Mouse (Mus musculus): ENCODE measurements around the gene Pard3b. TPM values are rescaled to one million over a fixed set of nuclear protein-coding genes. Genes with fewer than 3 reads are reported as not detected.
A peak's percentile ranks its signal among the peaks of the same experiment; 100 is the strongest.

The Pard3b gene
- total RNA-seq, 2 experiments from 2014 or later = 16.7 to 17.9 TPM

- DNase-seq = no peak
These were observed 448.8 kb downstream of the Pard3b start for GRCm38 (mm10) chr1:62087464-62087863.

GRCm38 (mm10) chr1:62094885-62095284 lies 456.3 kb downstream of the Pard3b start:
- DNase-seq = no peak

GRCm38 (mm10) chr1:62122426-62122825 lies 483.8 kb downstream of the Pard3b start:
- DNase-seq = no peak

- no peak for DNase-seq
These were observed 490.6 kb downstream of the Pard3b start for GRCm38 (mm10) chr1:62129186-62129585.

GRCm38 (mm10) chr1:62148134-62148533 lies 509.5 kb downstream of the Pard3b start:
- no peak for DNase-seq

- DNase-seq = no peak
These were observed 510.2 kb downstream of the Pard3b start for GRCm38 (mm10) chr1:62148786-62149185.

- DNase-seq = no peak
These were observed 517.3 kb downstream of the Pard3b start for GRCm38 (mm10) chr1:62155970-62156369.

GRCm38 (mm10) chr1:62159592-62159991 lies 521.0 kb downstream of the Pard3b start:
- DNase-seq = no peak

GRCm38 (mm10) chr1:62175013-62175640 lies 536.5 kb downstream of the Pard3b start:
- peak; percentile 6 for DNase-seq

GRCm38 (mm10) chr1:62181638-62182037 lies 543.0 kb downstream of the Pard3b start:
- peak; percentile 14 for DNase-seq

- no peak for DNase-seq
These were observed 544.0 kb downstream of the Pard3b start for GRCm38 (mm10) chr1:62182634-62183033.

GRCm38 (mm10) chr1:62190786-62191185 lies 552.2 kb downstream of the Pard3b start:
- no peak for DNase-seq

- no peak for DNase-seq
These were observed 558.9 kb downstream of the Pard3b start for GRCm38 (mm10) chr1:62197515-62197914.

- DNase-seq = no peak
These were observed 562.3 kb downstream of the Pard3b start for GRCm38 (mm10) chr1:62200919-62201318.

GRCm38 (mm10) chr1:62201686-62202257 lies 563.1 kb downstream of the Pard3b start:
- no peak for DNase-seq

GRCm38 (mm10) chr1:62213285-62213684 lies 574.7 kb downstream of the Pard3b start:
- DNase-seq = no peak

GRCm38 (mm10) chr1:62215842-62216241 lies 577.2 kb downstream of the Pard3b start:
- DNase-seq = no peak

GRCm38 (mm10) chr1:62216568-62216967 lies 577.9 kb downstream of the Pard3b start:
- no peak for DNase-seq

GRCm38 (mm10) chr1:62229129-62229528 lies 590.5 kb downstream of the Pard3b start:
- no peak for DNase-seq

- no peak for DNase-seq
These were observed 595.4 kb downstream of the Pard3b start for GRCm38 (mm10) chr1:62234039-62234438.

- DNase-seq = no peak
These were observed 596.5 kb downstream of the Pard3b start for GRCm38 (mm10) chr1:62235121-62235520.

GRCm38 (mm10) chr1:62244191-62244984 lies 605.8 kb downstream of the Pard3b start:
- DNase-seq = peak; percentile 20

- no peak for DNase-seq
These were observed 613.8 kb downstream of the Pard3b start for GRCm38 (mm10) chr1:62252432-62252831.

- no peak for DNase-seq
These were observed 615.7 kb downstream of the Pard3b start for GRCm38 (mm10) chr1:62254316-62254715.

All from heart, postnatal 4 days (tissue).